Mouse (Mus musculus): Measurements from ENCODE around the gene Cdh4. TPM values are rescaled to one million over a fixed set of nuclear protein-coding genes. Genes with fewer than 3 reads are reported as not detected.

The Cdh4 gene
- total RNA-seq, 2 experiments from 2014 or later = 16.3 to 23.3 TPM

DNA sequence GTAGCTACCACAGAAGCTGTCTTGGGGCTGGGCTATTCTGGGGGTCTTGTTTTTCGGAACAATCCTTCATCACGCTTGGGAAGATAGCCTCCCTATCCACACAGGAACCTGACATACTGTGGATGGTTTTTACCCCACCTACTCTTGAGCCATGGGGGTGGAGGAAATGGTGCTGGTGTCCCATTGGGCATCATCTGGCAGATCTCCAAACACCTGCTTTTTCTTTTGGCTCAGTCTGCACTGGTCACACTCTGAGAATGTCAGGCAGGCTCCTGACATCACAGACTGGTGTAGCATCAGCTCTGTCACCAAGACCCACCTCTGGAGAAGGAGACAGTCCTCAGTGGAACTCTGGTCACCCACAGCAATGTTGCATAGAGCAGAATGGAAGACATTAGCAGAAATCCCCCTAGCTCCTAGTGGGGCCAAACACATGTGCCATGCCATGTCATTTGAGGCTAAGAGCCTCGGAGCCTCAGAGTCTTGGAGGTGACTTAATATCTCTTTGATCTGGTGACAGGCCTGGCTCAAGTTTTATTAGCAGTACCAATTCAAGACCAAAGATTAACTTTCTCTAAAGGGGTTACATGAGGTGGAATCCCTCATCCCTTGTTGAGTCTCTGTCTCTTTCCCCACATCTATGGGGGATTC, 95.7 kb downstream of the Cdh4 start:
- no peak for DNase-seq (ENCODE audit: low spot score in 2 of 2)

GRCm38 (mm10) chr2:179538535-179538934, 96.3 kb downstream of the Cdh4 start:
- no peak for DNase-seq (ENCODE audit: low spot score in 2 of 2)

- no peak for DNase-seq (ENCODE audit: low spot score in 2 of 2)
These were observed 97.5 kb downstream of the Cdh4 start for GRCm38 (mm10) chr2:179539532-179540245.

- DNase-seq (ENCODE audit: low spot score in 2 of 2) = no peak
These were observed 98.9 kb downstream of the Cdh4 start for GRCm38 (mm10) chr2:179541096-179541495.

GRCm38 (mm10) chr2:179547627-179548026, 105.4 kb downstream of the Cdh4 start:
- DNase-seq (ENCODE audit: low spot score in 2 of 2) = no peak

- peak in 1 of 2 experiments; percentile 47 for DNase-seq (ENCODE audit: low spot score in 2 of 2)
These were observed 113.7 kb downstream of the Cdh4 start for GRCm38 (mm10) chr2:179555928-179556327.

- DNase-seq (ENCODE audit: low spot score in 2 of 2) = no peak
These were observed 120.1 kb downstream of the Cdh4 start for GRCm38 (mm10) chr2:179562350-179562749.

- DNase-seq (ENCODE audit: low spot score in 2 of 2) = no peak
These were observed 123.4 kb downstream of the Cdh4 start for GRCm38 (mm10) chr2:179565611-179566010.

- no peak for DNase-seq (ENCODE audit: low spot score in 2 of 2)
These were observed 125.7 kb downstream of the Cdh4 start for GRCm38 (mm10) chr2:179567886-179568285.

DNA sequence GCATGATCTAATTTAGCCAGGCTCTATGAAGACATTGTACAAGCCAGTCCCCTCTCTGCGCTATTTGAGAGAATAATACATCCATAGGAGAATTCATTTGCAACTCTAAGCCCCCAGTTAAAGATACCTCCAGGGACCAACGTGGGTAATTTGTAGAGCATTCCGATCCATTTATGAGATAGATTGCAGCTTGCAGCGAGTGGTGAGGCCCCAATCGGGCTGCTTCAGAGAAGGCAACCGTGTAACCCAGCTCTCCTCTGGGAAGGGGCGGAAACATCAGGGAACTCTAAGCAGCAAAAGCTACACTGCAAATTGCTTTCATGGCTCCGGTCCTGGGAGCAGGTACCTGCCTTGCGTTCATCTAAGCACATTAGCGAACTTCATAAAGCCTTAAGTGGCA, 126.9 kb downstream of the Cdh4 start:
- DNase-seq (ENCODE audit: low spot score in 2 of 2) = no peak

- DNase-seq (ENCODE audit: low spot score in 2 of 2) = no peak
These were observed 129.0 kb downstream of the Cdh4 start for GRCm38 (mm10) chr2:179571175-179571769.

GRCm38 (mm10) chr2:179573331-179573730, 131.1 kb downstream of the Cdh4 start:
- no peak for DNase-seq (ENCODE audit: low spot score in 2 of 2)

GRCm38 (mm10) chr2:179573786-179574185, 131.6 kb downstream of the Cdh4 start:
- DNase-seq (ENCODE audit: low spot score in 2 of 2) = no peak

GRCm38 (mm10) chr2:179575585-179575984, 133.4 kb downstream of the Cdh4 start:
- no peak for DNase-seq (ENCODE audit: low spot score in 2 of 2)

DNA sequence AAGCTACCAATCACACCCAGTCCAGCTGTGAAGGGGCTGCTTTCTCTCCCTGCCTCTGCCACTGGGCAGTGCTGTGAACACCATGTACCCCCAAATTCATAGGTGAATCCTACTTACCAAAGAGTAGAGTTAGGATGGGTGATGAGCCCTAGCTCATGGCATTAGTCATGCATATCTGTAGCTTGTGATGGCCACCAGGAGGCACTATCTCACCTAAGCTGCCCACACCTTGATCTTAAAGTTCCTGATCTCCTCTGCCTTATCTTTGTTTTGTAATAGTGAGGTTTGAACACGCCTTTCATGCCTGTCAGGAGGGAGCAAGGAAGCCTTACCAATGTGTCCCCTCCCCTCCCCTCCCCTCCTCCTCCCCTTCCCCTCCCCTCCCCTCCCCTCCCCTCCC, 134.0 kb downstream of the Cdh4 start:
- no peak for DNase-seq (ENCODE audit: low spot score in 2 of 2)

DNA sequence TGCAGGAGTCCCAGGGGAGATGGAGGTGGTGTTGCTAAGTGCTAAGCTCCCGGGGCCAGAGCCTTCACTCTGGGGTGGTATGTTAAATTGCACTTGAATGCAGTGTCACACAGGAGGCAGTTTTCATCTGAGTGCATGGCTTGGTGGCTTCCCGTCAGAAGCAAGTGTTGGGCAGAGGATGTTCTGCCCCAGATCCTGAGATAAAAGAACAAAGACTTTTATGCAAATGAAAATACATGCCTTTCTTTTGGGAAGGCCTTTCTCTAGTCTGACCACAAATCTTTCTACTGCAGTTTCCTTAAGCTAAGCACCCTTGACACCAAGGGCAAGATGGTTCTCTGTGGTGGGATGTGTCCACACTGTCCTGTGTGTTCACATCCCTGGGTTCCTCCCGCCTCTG, 136.1 kb downstream of the Cdh4 start:
- DNase-seq (ENCODE audit: low spot score in 2 of 2) = no peak

DNA sequence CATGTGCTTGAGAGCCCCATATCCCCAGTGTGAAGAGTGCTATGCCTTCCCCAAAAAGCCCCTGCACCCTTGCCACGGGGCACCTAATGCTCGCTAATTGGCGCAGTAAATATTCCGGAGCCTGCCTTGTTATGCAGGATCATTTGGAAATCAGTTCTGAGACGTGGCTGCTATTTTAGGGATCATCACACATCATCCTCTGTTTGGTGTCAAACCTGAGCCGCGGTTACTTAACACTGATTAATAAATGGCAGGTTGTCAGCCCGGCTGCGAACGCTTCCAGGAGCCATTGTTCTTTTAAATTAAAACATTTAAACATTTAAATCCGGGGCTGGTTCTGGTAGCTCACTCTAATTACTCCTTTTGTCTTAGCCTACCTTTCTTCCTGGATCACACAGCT, 136.6 kb downstream of the Cdh4 start:
- DNase-seq (ENCODE audit: low spot score in 2 of 2) = no peak

GRCm38 (mm10) chr2:179580415-179580814, 138.2 kb downstream of the Cdh4 start:
- DNase-seq (ENCODE audit: low spot score in 2 of 2) = no peak

DNA sequence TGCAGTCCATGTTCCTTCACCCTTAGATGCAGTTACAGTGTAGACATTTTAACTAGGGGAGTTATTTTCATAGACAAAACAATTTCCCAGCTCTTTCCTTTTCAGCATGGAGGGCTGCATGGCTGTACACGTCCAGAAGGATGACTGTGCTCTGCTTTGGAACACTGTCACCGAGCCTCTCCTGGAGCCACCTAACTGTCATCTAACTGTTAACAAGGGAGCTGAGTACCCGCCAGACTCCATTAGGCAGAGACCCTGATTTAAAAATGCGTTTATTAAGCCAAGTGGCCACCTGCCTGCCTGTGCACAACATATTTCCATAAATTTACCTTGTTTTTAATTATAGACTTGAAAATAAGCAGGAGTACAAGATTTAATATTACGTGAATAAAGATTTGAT, 138.8 kb downstream of the Cdh4 start:
- no peak for DNase-seq (ENCODE audit: low spot score in 2 of 2)

DNA sequence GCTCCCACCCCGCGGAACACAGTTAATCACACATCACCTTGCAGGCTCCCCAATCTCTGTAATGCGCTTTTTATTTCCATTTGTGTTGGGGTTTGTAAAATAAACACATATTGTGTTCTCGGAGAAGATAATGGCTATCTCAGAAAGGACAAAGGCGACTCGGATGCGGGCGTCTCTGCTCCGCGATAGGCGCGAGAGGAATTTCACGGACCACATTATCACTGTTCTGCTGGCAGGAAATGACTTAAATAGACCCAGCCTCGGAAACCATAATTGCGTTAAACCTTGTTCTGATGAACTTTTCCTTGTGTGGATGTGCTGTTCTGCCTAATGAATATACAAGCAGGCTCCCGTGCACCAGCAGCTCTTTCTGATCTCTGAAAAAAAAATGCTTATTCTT, 140.7 kb downstream of the Cdh4 start:
- no peak for DNase-seq (ENCODE audit: low spot score in 2 of 2)

GRCm38 (mm10) chr2:179584672-179585071, 142.4 kb downstream of the Cdh4 start:
- DNase-seq (ENCODE audit: low spot score in 2 of 2) = no peak

GRCm38 (mm10) chr2:179586436-179586835, 144.2 kb downstream of the Cdh4 start:
- no peak for DNase-seq (ENCODE audit: low spot score in 2 of 2)

DNA sequence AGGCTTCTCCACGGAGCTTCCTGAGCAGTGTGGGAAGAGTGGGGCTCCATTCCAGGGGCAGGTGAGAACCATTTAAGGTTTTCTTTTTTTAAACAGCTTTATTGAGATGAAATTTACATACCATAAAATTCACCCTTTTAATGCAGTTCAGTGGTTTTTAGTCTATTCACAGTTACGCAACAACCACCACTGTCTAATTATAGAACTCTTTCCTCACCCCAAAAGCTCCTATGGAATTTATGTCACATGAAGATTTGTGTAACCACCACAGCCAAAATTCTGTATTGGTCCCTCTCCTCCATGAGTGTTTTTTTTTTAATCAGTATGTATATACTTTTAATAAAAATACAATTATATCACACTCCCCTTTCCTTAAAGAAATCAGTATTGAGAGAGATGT, 144.8 kb downstream of the Cdh4 start:
- DNase-seq (ENCODE audit: low spot score in 2 of 2) = no peak

All from layer of hippocampus, postnatal 10 days (tissue).